Mouse (Mus musculus) midbrain, postnatal 0 days (tissue): ENCODE data around the gene Tma16. TPM values are rescaled to one million over a fixed set of nuclear protein-coding genes. Genes with fewer than 3 reads are reported as not detected.

Experiments
- ATAC-seq: fragments of 200-750 bp; cut with Nextera tagmentation; 2 replicates; pipeline ENCODE4 v1.8.0; 2017; ENCODE audit warnings: moderate number of reproducible peaks, mild to moderate bottlenecking, moderate TSS enrichment, moderate library complexity; ENCODE audit not compliant: low FRiP score
- DNase-seq: peaks from one replicate; pipeline ENCODE4 v3.0.0-alpha.2; 2015; ENCODE audit warnings: low spot score
- H3K27ac ChIP-seq: fragments of 300-500 bp; sonication (generic); 2 replicates; pipeline ENCODE4 v1.5.1; 2014; ENCODE audit warnings: low read depth, mild to moderate bottlenecking, low read length, mixed read lengths
- H3K27me3 ChIP-seq: fragments of 300-500 bp; sonication (generic); 2 replicates; pipeline ENCODE4 v1.6.1; 2014; ENCODE audit warnings: low read length, control low read depth, mixed read lengths; ENCODE audit not compliant: insufficient read depth
- H3K36me3 ChIP-seq: fragments of 300-500 bp; sonication (generic); 2 replicates; pipeline ENCODE4 v1.6.1; 2014; ENCODE audit warnings: low read length, control low read depth, mixed read lengths; ENCODE audit not compliant: insufficient read depth
- H3K4me1 ChIP-seq: fragments of 300-500 bp; sonication (generic); 2 replicates; pipeline ENCODE4 v1.6.1; 2014; ENCODE audit warnings: mild to moderate bottlenecking, control low read depth, antibody characterized with exemption, low read length, mixed read lengths; ENCODE audit not compliant: insufficient read depth
- H3K4me2 ChIP-seq: fragments of 300-500 bp; sonication (generic); 2 replicates; pipeline ENCODE4 v1.6.1; 2014; ENCODE audit warnings: low read depth, mild to moderate bottlenecking, low read length, mixed read lengths; ENCODE audit not compliant: poor library complexity, severe bottlenecking
- H3K4me3 ChIP-seq: fragments of 300-500 bp; sonication (generic); 2 replicates; pipeline ENCODE4 v1.5.1; 2014; ENCODE audit warnings: low read depth, mild to moderate bottlenecking, low read length, moderate library complexity
- H3K9ac ChIP-seq: fragments of 300-500 bp; sonication (generic); replicated peaks from 2 replicates; pipeline ENCODE4 v1.6.1; 2014; ENCODE audit warnings: mild to moderate bottlenecking, low read length, moderate library complexity, mixed read lengths; ENCODE audit not compliant: poor library complexity, severe bottlenecking
- H3K9me3 ChIP-seq: fragments of 300-500 bp; sonication (generic); 2 replicates; pipeline ENCODE4 v1.6.1; 2016; ENCODE audit warnings: low read length, control low read depth
- CTCF ChIP-seq: IDR thresholded peaks from 2 replicates; pipeline ENCODE4 v1.5.1; 2016; ENCODE audit warnings: antibody characterized with exemption, mild to moderate bottlenecking
- WGBS: fragments of 180-500 bp; shearing (Covaris S2); extraction: QIAGEN DNeasy Blood & Tissue Kit; methylation state at CpG from one replicate; pipeline ENCODE4 v1.1.7; 2014; 5-methylcytosine and 5-hydroxymethylcytosine counted together
- polyA plus RNA-seq: library from polyadenylated mRNA; unstranded; fragments of >200 nt; fragmentation: Nextera tagmentation; extraction: Ambion mirVana; gene quantifications from 2 replicates; pipeline ENCODE4 v1.2.1, GENCODE M21; 2015
- total RNA-seq: library from RNA; depleted of rRNA; stranded (reverse); fragments of >200 nt; gene quantifications from 2 replicates; pipeline ENCODE4 v1.2.3, GENCODE M21; 2014; rRNA removed

The Tma16 gene
- total and polyA plus RNA-seq, 2 experiments from 2014 or later, result 12.5 to 13.3 TPM

- Histone ChIP-seq H3K4me1 (no peaks in the 10 kb centered on the region), H3K4me3 (no peak overlapping the region), H3K36me3 (no peaks in the 10 kb centered on the region), H3K27ac (no peak overlapping the region), H3K9ac (no peak overlapping the region), H3K9me3 (no peaks in the 10 kb centered on the region), H3K27me3 (no peaks in the 10 kb centered on the region), H3K4me2 (no peak overlapping the region)
- no peak for DNase-seq
- no peak for TF ChIP-seq CTCF
- WGBS, result 81% methylated on average over 3 of the region's 3 CpGs
- ATAC-seq, result no peak
These were observed 48.4 kb downstream of the Tma16 start for GRCm38 (mm10) chr8:66437929-66438328.

GRCm38 (mm10) chr8:66436804-66437203, 49.5 kb downstream of the Tma16 start:
- 89% methylated on average over 1 of the region's 1 CpGs for WGBS
- ATAC-seq, result no peak
- H3K36me3 ChIP-seq, result no peaks in the 10 kb centered on the region
- no peaks in the 10 kb centered on the region for H3K27me3 ChIP-seq
- H3K9me3 ChIP-seq, result no peaks in the 10 kb centered on the region
- no peak for DNase-seq
- H3K9ac ChIP-seq, result no peak overlapping the region
- no peak for TF ChIP-seq CTCF
- no peak overlapping the region for H3K27ac ChIP-seq
- no peaks in the 10 kb centered on the region for H3K4me1 ChIP-seq
- no peak overlapping the region for H3K4me2 ChIP-seq
- H3K4me3 ChIP-seq, result no peak overlapping the region

GRCm38 (mm10) chr8:66433577-66433976, 52.8 kb downstream of the Tma16 start:
- H3K9ac ChIP-seq, result no peak overlapping the region
- no peak for ATAC-seq
- no peaks in the 10 kb centered on the region for H3K36me3 ChIP-seq
- no peak for DNase-seq
- no peak overlapping the region for H3K4me3 ChIP-seq
- H3K27me3 ChIP-seq, result no peaks in the 10 kb centered on the region
- H3K27ac ChIP-seq, result no peak overlapping the region
- H3K9me3 ChIP-seq, result no peaks in the 10 kb centered on the region
- no peak overlapping the region for H3K4me2 ChIP-seq
- 0 out of 2 replicates have a peak, but pooled peaks have one; percentile 25 for TF ChIP-seq CTCF
- H3K4me1 ChIP-seq, result no peaks in the 10 kb centered on the region; the same call in 1 of the 2 replicates

GRCm38 (mm10) chr8:66430639-66431038, 55.7 kb downstream of the Tma16 start:
- 48% methylated on average over 2 of the region's 2 CpGs for WGBS
- Histone ChIP-seq H3K9me3 (no peaks in the 10 kb centered on the region), H3K9ac (no peak overlapping the region), H3K4me2 (no peak overlapping the region), H3K27ac (no peak overlapping the region), H3K36me3 (no peaks in the 10 kb centered on the region), H3K27me3 (no peaks in the 10 kb centered on the region), H3K4me1 (no peaks in the 10 kb centered on the region; the same call in 1 of the 2 replicates), H3K4me3 (no peak overlapping the region)
- ATAC-seq (no peak), DNase-seq (no peak)
- no peak for TF ChIP-seq CTCF

Other genes starting within 250 kb of the Tma16 start
- gene Tktl2, start 25.2 kb upstream of the Tma16 start, total RNA-seq, result under 0.01 and 0.28 TPM in 2 replicates
- gene Tktl2, start 25.2 kb upstream of the Tma16 start, polyA plus RNA-seq, result 0.05 and 0.10 TPM in 2 replicates
- 3.0 TPM in 2 replicates for gene Npy5r, start 201.6 kb upstream of the Tma16 start, total RNA-seq
- 1.4 and 1.5 TPM in 2 replicates for gene Npy5r, start 201.6 kb upstream of the Tma16 start, polyA plus RNA-seq
- 9.1 and 9.6 TPM in 2 replicates for gene Npy1r, start 210.7 kb upstream of the Tma16 start, total RNA-seq
- 5.6 and 6.5 TPM in 2 replicates for gene Npy1r, start 210.7 kb upstream of the Tma16 start, polyA plus RNA-seq